Mouse (Mus musculus): ENCODE measurements around the gene Zc3h14. TPM values are rescaled to one million over a fixed set of nuclear protein-coding genes. Genes with fewer than 3 reads are reported as not detected.

Zc3h14 gene
- total RNA-seq, 2 experiments from 2014 or later: 83.9 to 87.2 TPM

Other genes with a start within 250 kb of the Zc3h14 start
- not detected for gene Kcnk10, start 168.7 kb upstream of the Zc3h14 start, total RNA-seq (2021)
- 10 to 100 TPM in 1 of 2 experiments, 1 to 10 TPM in 1; 9.8 to 10.6 TPM for gene Spata7, start 118.8 kb upstream of the Zc3h14 start, total RNA-seq (2021)
- gene Ptpn21, start 9.6 kb upstream of the Zc3h14 start, total RNA-seq (2021): 10 to 100 TPM; 31.1 to 35.9 TPM
- 1 to 10 TPM; 7.6 to 9.0 TPM for gene Eml5, start 154.5 kb downstream of the Zc3h14 start, total RNA-seq (2021)
- gene Ttc8, start 173.6 kb downstream of the Zc3h14 start, total RNA-seq (2021): 10 to 100 TPM; 11.8 to 12.5 TPM